Mouse (Mus musculus) kidney, adult 2 months (tissue): ENCODE data around the gene Col5a1.

Experiments used
- CTCF ChIP-seq: fragments of 200-500 bp; conservative IDR thresholded peaks from 2 replicates; pipeline ENCODE4 v1.5.1; 2011; ENCODE audit warnings: low read depth, mild to moderate bottlenecking, control low read depth, low read length, moderate library complexity, mixed read lengths; ENCODE audit not compliant: insufficient read depth, insufficient read length
- POLR2A ChIP-seq: fragments of 200-500 bp; IDR thresholded peaks from one replicate; pipeline ENCODE4 v1.6.1; 2011; ENCODE audit warnings: low read depth, low read length, control low read depth

DNA sequence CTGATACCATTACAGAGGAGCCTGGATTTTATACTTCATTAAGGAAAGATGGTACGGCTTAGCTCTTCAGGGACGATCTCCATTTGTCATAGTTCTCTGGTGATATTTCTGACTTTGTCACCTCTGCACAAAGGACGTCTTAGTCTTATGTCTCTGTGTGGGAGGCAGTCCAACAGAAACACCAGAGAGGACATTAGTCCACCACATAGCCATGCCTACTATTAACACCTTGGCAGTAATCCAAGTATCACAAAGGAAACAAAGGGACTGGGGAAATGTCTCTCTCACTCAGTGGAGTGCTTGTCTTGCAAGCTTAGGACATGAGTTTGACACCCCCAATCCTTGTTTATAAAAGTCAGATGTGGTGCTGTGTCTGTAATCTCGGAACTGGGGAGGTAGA is 122.0 kb downstream of the Col5a1 start:
- no peak for TF ChIP-seq POLR2A
- TF ChIP-seq CTCF: no peak
